Mouse (Mus musculus): ENCODE results near the gene Ube2g1. TPM values are rescaled to one million over a fixed set of nuclear protein-coding genes. Genes with fewer than 3 reads are reported as not detected.

The Ube2g1 gene
- polyA plus RNA-seq, 1 experiment from 2014 or later: 78.6 TPM

GRCm38 (mm10) chr11:72733736-72734135 lies 126.7 kb downstream of the Ube2g1 start:
- no peak overlapping the region for H3K4me2 ChIP-seq (ENCODE audit: low read length)
- no peak overlapping the region for H3K4me3 ChIP-seq (ENCODE audit: low read depth, low read length)
- 93% methylated on average over 3 of the region's 3 CpGs for WGBS
- H3K9me3 ChIP-seq (replicated peaks; ENCODE audit: control insufficient read depth, low read length, poor library complexity, severe bottlenecking): no peaks in the 10 kb centered on the region
- H3K27ac ChIP-seq (ENCODE audit: low read length): no peak overlapping the region
- H3K4me1 ChIP-seq (ENCODE audit: control insufficient read depth, insufficient read depth, low read length): no peaks in the 10 kb centered on the region
- H3K36me3 ChIP-seq (ENCODE audit: control insufficient read depth, insufficient read depth, low read length): peaks cover 33% of the 10 kb centered on the region
- no peak for ATAC-seq
- H3K27me3 ChIP-seq (ENCODE audit: control insufficient read depth, insufficient read depth, low read depth, low read length): no peaks in the 10 kb centered on the region
- H3K9ac ChIP-seq (ENCODE audit: low read depth, low read length): no peak overlapping the region

GRCm38 (mm10) chr11:72734840-72735518 lies 127.9 kb downstream of the Ube2g1 start:
- Histone ChIP-seq H3K9ac (ENCODE audit: low read depth, low read length) (no peak overlapping the region), H3K4me3 (ENCODE audit: low read depth, low read length) (no peak overlapping the region), H3K27me3 (ENCODE audit: control insufficient read depth, insufficient read depth, low read depth, low read length) (no peaks in the 10 kb centered on the region), H3K36me3 (ENCODE audit: control insufficient read depth, insufficient read depth, low read length) (peaks cover 30% of the 10 kb centered on the region), H3K4me2 (ENCODE audit: low read length) (no peak overlapping the region), H3K27ac (ENCODE audit: low read length) (no peak overlapping the region), H3K9me3 (replicated peaks; ENCODE audit: control insufficient read depth, low read length, poor library complexity, severe bottlenecking) (no peaks in the 10 kb centered on the region), H3K4me1 (ENCODE audit: control insufficient read depth, insufficient read depth, low read length) (no peaks in the 10 kb centered on the region)
- 86% methylated on average over 4 of the region's 4 CpGs for WGBS
- ATAC-seq: no peak

- no peak overlapping the region for H3K4me2 ChIP-seq (ENCODE audit: low read length)
- H3K4me3 ChIP-seq (ENCODE audit: low read depth, low read length): no peak overlapping the region
- ATAC-seq: no peak
- H3K27me3 ChIP-seq (ENCODE audit: control insufficient read depth, insufficient read depth, low read depth, low read length): no peaks in the 10 kb centered on the region
- 69% methylated on average over 2 of the region's 2 CpGs for WGBS
- no peak overlapping the region for H3K27ac ChIP-seq (ENCODE audit: low read length)
- no peaks in the 10 kb centered on the region for H3K9me3 ChIP-seq (replicated peaks; ENCODE audit: control insufficient read depth, low read length, poor library complexity, severe bottlenecking)
- no peak overlapping the region for H3K9ac ChIP-seq (ENCODE audit: low read depth, low read length)
- H3K4me1 ChIP-seq (ENCODE audit: control insufficient read depth, insufficient read depth, low read length): no peaks in the 10 kb centered on the region
- H3K36me3 ChIP-seq (ENCODE audit: control insufficient read depth, insufficient read depth, low read length): peaks cover 27% of the 10 kb centered on the region
Observed at GRCm38 (mm10) chr11:72735519-72735860, 128.4 kb downstream of the Ube2g1 start.

Small RNA genes within 50 kb of the gene (microRNA-seq; reads per million reads assigned to microRNA genes)
- not detected for gene Gm25678

Other genes starting within 250 kb of the Ube2g1 start
- 11.1 and 13.5 TPM in 2 replicates for gene Tekt1, start 244.8 kb upstream of the Ube2g1 start, polyA plus RNA-seq (2015; fragmentation: Nextera tagmentation; extraction: Ambion mirVana)
- 10.3 and 12.2 TPM in 2 replicates for gene Smtnl2, start 195.6 kb upstream of the Ube2g1 start, polyA plus RNA-seq (2015; fragmentation: Nextera tagmentation; extraction: Ambion mirVana)
- gene Ggt6, start 171.8 kb upstream of the Ube2g1 start, polyA plus RNA-seq (2015; fragmentation: Nextera tagmentation; extraction: Ambion mirVana): not detected in 2 replicates
- 61.1 and 67.6 TPM in 2 replicates for gene Mybbp1a, start 165.9 kb upstream of the Ube2g1 start, polyA plus RNA-seq (2015; fragmentation: Nextera tagmentation; extraction: Ambion mirVana)
- gene Spns2, start 117.4 kb upstream of the Ube2g1 start, polyA plus RNA-seq (2015; fragmentation: Nextera tagmentation; extraction: Ambion mirVana): 6.8 and 8.4 TPM in 2 replicates
- 0.17 TPM in 1 of 2 replicates, not detected in the other for gene Spns3, start 56.8 kb upstream of the Ube2g1 start, polyA plus RNA-seq (2015; fragmentation: Nextera tagmentation; extraction: Ambion mirVana)
- 29.5 and 32.3 TPM in 2 replicates for gene Ankfy1, start 82.7 kb downstream of the Ube2g1 start, polyA plus RNA-seq (2015; fragmentation: Nextera tagmentation; extraction: Ambion mirVana)
- gene Cyb5d2, start 188.9 kb downstream of the Ube2g1 start, polyA plus RNA-seq (2015; fragmentation: Nextera tagmentation; extraction: Ambion mirVana): 8.0 and 9.2 TPM in 2 replicates
- gene Zzef1, start 188.9 kb downstream of the Ube2g1 start, polyA plus RNA-seq (2015; fragmentation: Nextera tagmentation; extraction: Ambion mirVana): 13.3 and 14.1 TPM in 2 replicates